Mouse (Mus musculus) left cerebral cortex, postnatal 10 days (tissue): ENCODE measurements at regions not wholly inside any gene's neighbourhood (a gene's known extent, or its start where the extent isn't known, plus 50 kb on each side); places are given as distances from the start of the nearest gene placed in this dataset.

Experiments used
- DNase-seq, 2 experiments: peaks; one replicate each; pipeline ENCODE4 v3.0.0; 2021 to 2022; ENCODE audit warnings: low spot score in 2 of 2, mixed read lengths in 1 of 2; ENCODE audit errors: extremely low spot score in 1 of 2
- intact Hi-C: fragments of 180-260 bp; cut with DNase I; formaldehyde crosslinking; loops from one replicate; pipeline ENCODE4 v1.15.1; 2025

- no peak for DNase-seq
- intact Hi-C loops: no loop called here
Observed at GRCm38 (mm10) chrX:99556876-99557354, 85.8 kb upstream of the Pja1 start.

- intact Hi-C loops: no loop called here
Observed at GRCm38 (mm10) chrX:99555976-99556781, 85.1 kb upstream of the Pja1 start.

DNA sequence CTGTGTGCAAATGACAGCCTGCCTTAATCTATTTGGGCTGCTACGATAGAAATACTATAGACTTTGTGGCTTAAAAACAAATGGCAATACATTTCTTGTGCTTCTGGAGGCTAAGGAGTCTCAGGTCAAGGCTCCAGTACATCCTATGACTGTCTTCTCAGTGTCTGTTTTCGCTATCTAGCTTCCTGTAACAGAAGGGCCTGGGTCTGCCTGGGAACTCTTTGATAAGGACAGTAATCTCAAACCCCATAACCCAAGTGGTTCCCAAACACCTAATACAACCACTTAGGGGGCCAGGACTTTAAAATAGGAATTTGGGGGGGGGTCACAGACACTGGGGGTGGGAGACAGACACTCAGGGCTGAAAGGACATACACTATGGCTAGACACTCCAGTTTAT lies 81.7 kb upstream of the Pja1 start:
- DNase-seq: no peak
- intact Hi-C loops: no loop called here

More at GRCm38 (mm10) chrX:99555976-99556781, 85.1 kb upstream of the Pja1 start:
- DNase-seq: no peak

GRCm38 (mm10) chrX:99550057-99550760 lies 79.1 kb upstream of the Pja1 start:
- no peak for DNase-seq
- intact Hi-C loops: no loop called here

DNA sequence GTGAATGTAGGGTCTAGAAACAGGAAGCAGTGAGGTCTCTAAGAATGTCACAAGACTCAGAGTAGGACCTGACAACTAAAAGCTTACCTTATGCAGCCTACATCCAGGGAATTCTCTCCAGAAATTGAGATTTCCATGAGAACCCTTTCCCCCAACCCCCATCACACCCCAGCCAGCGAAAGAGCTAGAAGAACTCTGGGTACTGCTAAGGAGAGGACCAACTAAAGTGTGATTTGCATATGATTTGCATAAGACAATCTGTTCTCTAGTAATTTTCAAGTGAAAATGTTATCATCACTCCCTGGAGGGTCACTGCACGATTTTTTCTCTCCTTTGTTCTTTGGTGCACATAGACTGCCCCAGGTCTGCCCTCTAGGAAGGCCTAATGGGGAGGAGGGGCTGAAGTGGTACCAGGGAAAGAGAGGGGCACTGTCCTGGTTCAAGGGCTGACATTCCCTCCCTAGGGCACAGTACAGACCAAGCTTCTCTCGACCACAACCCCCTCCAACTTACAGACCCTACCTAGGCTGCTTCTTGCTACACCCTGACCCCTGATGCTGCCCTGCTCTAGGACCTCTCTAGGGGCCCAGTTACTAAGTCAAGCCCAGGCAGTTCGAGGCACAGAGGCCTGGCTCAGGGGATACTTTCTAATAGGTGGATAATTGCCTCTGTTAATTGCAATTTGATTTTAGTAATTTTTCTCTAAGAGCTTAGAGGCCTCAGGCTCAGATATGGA lies 77.4 kb upstream of the Pja1 start:
- no peak for DNase-seq
- intact Hi-C loops: no loop called here

GRCm38 (mm10) chrX:99544410-99544809 lies 73.3 kb upstream of the Pja1 start:
- no peak for DNase-seq
- intact Hi-C loops: no loop called here

- intact Hi-C loops: no loop called here
- no peak for DNase-seq
Observed at GRCm38 (mm10) chrX:99541916-99542315, 70.8 kb upstream of the Pja1 start.

DNA sequence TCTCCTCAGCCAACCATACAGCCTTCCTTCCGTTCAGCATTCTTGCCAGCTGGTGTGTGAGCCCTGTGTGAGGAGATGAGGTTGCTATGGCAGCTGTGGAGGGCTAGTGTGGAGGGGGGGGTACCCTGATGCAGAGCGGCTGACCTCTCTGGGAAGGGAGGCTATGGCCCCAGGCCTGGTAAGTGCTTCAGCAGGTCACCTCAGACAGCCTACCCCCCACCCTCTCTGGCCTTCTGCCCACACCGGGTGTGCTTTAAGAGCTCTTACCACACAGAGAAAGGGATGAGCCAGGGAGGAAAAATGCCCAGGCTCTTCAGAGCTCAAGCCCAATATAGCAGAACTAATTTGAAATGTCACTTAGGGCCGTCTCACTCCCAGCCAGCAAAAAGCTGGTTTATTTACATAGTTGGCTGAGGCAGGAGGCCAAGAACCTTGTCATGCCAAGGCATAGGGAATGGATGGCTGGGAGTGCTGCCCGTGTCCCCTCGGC lies 69.1 kb upstream of the Pja1 start:
- peak in 1 of 2 experiments; percentile 35 for DNase-seq

GRCm38 (mm10) chrX:99539684-99540083 lies 68.6 kb upstream of the Pja1 start:
- intact Hi-C loops: no loop called here

More for the DNA sequence above, 69.1 kb upstream of the Pja1 start:
- intact Hi-C loops: no loop called here

GRCm38 (mm10) chrX:99537814-99538213 lies 66.7 kb upstream of the Pja1 start:
- intact Hi-C loops: no loop called here
- DNase-seq: no peak

More at GRCm38 (mm10) chrX:99539684-99540083, 68.6 kb upstream of the Pja1 start:
- no peak for DNase-seq

DNA sequence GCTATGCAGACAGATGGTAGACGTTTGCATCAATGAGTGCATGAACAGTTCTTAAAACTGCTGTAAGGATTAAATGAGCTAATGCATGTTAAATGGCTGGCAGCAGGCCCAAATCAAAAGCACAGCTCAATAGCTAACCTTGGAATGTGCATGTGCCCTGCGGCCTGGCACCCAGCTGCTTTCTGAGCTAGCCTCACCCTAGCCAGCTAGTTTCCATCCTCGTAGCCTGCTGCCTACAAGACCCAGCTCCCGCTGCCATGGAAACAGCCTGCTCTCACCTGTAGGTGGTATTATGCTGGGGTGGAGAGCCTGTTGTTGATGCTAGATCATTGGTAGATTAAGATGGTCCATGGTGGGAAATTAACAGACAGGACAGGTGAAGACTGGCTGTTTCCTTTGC lies 63.8 kb upstream of the Pja1 start:
- DNase-seq: no peak
- intact Hi-C loops: no loop called here

- no peak for DNase-seq
- intact Hi-C loops: no loop called here
Observed at GRCm38 (mm10) chrX:99531154-99531553, 60.1 kb upstream of the Pja1 start.

DNA sequence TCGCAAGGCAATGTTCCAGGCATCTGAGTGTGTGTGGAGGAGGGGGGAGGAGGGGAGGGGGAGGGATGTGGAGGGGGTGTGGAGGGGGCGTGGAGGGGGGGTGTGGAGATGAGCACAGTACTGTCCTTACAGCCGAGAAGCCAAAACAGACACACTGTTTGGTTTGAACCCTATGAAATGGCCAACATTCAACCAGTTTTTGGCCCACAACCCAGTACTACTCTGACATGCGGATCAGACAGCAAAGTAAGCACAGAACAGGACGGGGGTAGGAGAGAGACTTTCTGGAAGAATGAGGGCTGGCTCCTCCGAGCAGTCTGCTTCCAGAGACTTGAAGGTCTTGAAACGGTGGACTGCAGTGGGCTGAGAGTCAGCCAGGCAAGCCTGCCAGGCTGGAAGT lies 59.4 kb upstream of the Pja1 start:
- no peak for DNase-seq
- intact Hi-C loops: no loop called here

- intact Hi-C loops: loop anchor here (5.0 kb wide), 1 partner anchor 386 kb away; the partner anchor contains the start of gene Efnb1
- DNase-seq: no peak
Observed at GRCm38 (mm10) chrX:99523306-99523705, 52.2 kb upstream of the Pja1 start.

GRCm38 (mm10) chrX:99522830-99523229 lies 51.8 kb upstream of the Pja1 start:
- intact Hi-C loops: loop anchor here (5.0 kb wide), 1 partner anchor 386 kb away; the partner anchor contains the start of gene Efnb1

GRCm38 (mm10) chrX:99522289-99522688 lies 51.2 kb upstream of the Pja1 start:
- no peak for DNase-seq
- intact Hi-C loops: loop anchor here (5.0 kb wide), 1 partner anchor 385 kb away; the partner anchor contains the start of gene Efnb1

More at GRCm38 (mm10) chrX:99522830-99523229, 51.8 kb upstream of the Pja1 start:
- peak in 1 of 2 experiments; percentile 74 for DNase-seq

GRCm38 (mm10) chrX:99521866-99522265 lies 50.8 kb upstream of the Pja1 start:
- DNase-seq: no peak
- intact Hi-C loops: loop anchor here (5.0 kb wide), 1 partner anchor 385 kb away; the partner anchor contains the start of gene Efnb1
